Mouse (Mus musculus) embryonic fibroblast, embryonic 13.5 days (primary cell): ENCODE data around the gene Klrg1. TPM values are rescaled to one million over a fixed set of nuclear protein-coding genes. Genes with fewer than 3 reads are reported as not detected.

Experiments
- H3K27ac ChIP-seq: 2 replicates; pipeline ENCODE4 v1.5.1; 2012; ENCODE audit warnings: low read length, control low read depth, inconsistent platforms; ENCODE audit not compliant: insufficient read depth
- H3K4me1 ChIP-seq: 2 replicates; pipeline ENCODE4 v1.6.1; 2011; ENCODE audit warnings: low read length; ENCODE audit not compliant: control insufficient read depth, insufficient read depth
- H3K4me3 ChIP-seq: 2 replicates; pipeline ENCODE4 v1.5.1; 2011; ENCODE audit warnings: mild to moderate bottlenecking, control low read depth, low read length; ENCODE audit not compliant: insufficient read depth
- CTCF ChIP-seq: IDR thresholded peaks from 2 replicates; pipeline ENCODE4 v1.5.1; 2011; ENCODE audit warnings: mild to moderate bottlenecking, control low read depth, low read length, moderate library complexity, borderline replicate concordance; ENCODE audit not compliant: insufficient read depth
- POLR2A ChIP-seq: IDR thresholded peaks from 2 replicates; pipeline ENCODE4 v1.6.1; 2011; ENCODE audit warnings: low read depth, mild to moderate bottlenecking, control low read depth, low read length, moderate library complexity
- polyA plus RNA-seq: library from polyadenylated mRNA; stranded (reverse); fragments of >200 nt; gene quantifications from 2 replicates; pipeline ENCODE4 v1.2.4, GENCODE M21; 2011; ENCODE audit warnings: low read depth; ENCODE audit not compliant: missing spikeins, insufficient read length

The Klrg1 gene
- not detected in 2 replicates for polyA plus RNA-seq

DNA sequence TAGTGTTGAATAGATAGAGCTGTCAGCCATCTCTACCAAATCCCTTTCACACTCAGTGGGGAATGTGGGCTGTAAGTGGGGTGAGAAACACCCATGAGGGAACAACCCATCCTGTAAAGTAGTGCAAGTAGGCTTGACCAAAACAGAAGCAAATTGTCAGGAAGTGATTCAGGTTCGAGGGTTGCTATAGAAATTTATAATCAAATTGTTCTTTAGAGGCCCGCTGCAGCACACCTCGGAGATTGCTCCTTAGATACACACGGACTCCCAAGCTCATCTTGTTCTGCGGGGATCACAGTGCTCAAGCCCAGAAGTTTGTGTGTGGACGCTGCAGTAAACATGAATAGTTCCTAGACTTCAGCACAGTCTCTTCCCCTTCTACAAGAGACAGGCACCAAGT lies at the start of gene Klrg1:
TSS of gene Klrg1 (minus strand) at position 101 of the 400 bp plus-strand sequence.
- H3K27ac ChIP-seq, result no peak within 1 kb of the TSS
- TF ChIP-seq CTCF (no peak), POLR2A (no peak)
- H3K4me1 ChIP-seq, result no peaks in the 10 kb centered on the region
- no peak within 1 kb of the TSS for H3K4me3 ChIP-seq

DNA sequence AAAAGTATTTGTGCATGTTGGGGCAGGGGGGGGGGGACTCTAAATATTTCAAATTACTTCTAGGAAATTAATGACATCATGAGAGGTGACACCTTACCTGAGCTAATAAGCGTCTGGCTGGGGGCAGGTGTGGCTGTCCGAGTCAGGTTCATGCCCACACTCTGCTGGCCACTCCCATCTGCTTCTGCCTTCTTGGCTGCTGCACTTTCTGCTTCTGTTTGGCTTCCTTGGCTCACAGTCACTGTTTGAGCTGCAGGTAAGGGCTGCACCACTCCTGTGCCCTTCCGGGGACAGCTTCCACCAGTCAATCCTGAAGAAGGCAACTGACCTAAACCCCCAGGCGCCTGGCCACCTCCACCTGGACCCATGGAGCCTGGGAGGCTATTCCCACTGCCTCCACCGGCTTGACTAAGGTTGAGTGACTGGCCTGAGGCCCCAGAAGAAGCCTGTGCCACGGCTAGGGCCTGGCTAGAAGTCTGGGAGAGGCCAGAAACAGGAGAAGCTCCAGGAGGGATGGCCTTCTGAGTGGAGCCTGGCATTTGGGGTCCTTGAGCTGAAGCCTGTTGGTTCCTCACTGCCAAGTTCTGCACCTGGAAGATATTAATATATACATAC lies 42.8 kb upstream of the Klrg1 start:
- no peak overlapping the region for H3K4me3 ChIP-seq
- H3K4me1 ChIP-seq, result no peaks in the 10 kb centered on the region
- TF ChIP-seq CTCF (no peak), POLR2A (no peak)
- no peak overlapping the region for H3K27ac ChIP-seq

DNA sequence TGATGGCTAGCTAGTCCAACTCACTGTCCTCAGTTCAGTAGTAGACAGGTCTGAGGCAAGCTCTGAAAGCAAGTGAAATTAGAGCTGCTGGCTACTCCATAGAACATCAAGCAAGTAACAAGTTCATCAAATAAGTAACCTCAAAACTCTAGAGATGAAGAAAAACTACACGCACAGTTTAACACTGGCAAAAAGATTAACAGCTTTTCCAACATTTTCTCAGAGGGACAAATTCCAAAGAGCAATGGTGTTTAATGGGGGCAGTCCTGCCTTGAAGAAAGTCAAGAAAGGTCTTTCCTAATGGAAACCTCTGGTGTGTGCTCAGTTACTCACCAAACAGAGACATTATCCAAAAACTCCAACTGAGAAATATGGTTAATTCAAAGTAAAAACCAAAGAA lies 36.0 kb upstream of the Klrg1 start:
- H3K27ac ChIP-seq, result no peak overlapping the region
- no peak for TF ChIP-seq CTCF
- TF ChIP-seq POLR2A, result no peak
- no peak overlapping the region for H3K4me3 ChIP-seq
- H3K4me1 ChIP-seq, result no peaks in the 10 kb centered on the region

DNA sequence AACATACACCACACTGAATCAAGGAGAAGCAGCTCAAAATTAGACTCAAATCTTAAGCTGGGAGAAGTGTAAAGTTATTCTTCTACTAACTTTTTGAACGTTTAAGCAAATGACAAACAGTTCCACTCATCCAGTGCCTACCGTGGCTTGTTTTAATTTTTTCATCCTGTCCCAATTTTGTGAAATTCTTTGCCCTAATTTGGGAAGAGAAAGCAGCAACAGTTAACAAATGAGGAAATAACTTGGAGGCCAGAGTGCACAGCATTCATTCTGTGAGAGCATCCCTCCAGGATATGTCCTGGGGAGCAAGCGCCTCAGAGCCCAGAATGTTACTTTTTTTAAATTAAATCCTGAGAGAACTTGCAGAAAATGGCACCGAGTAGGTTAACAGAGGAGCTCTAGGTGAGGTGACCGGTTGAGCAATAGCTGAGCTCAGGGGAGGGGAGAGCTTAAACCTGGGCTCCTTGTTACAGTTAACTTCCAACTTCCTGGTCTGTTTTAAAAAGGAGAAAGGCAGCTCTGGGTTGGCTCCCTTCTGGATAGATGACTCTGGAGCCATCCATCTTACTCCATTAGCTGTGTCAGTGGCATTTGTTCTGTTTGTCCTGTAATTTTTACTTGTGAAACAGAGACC lies 27.6 kb upstream of the Klrg1 start:
- H3K4me1 ChIP-seq, result no peaks in the 10 kb centered on the region; the same call in 1 of the 2 replicates
- peak overlapping the region; percentile 55 for H3K27ac ChIP-seq
- H3K4me3 ChIP-seq, result peak overlapping the region; percentile 95
- no peak for TF ChIP-seq CTCF
- TF ChIP-seq POLR2A, result no peak

DNA sequence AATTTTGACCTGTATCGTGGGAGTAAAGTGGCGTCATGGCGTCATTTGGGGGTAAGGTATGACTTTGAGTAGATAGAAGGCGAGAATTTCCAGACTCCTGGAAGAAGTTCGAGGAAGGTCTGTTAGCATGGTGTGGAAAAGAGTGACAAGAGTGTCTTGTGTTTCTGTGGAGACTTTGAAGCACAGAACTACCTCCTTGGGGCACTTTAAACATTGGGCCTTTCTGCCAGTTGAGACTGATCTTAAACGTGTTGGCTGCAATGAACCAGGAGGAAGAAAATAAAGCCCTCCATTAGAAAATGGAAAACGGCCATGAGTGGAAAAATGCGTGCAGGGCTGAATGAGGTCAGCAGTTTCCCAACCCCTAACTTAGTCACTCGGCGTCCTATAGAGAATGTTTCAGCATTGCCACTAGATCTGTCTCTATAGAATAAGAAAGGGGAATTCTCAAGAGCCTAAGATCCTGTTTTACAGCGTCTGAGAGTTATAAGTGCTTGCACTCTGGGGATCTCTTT lies 26.8 kb upstream of the Klrg1 start:
- Histone ChIP-seq H3K4me1 (no peaks in the 10 kb centered on the region; the same call in 1 of the 2 replicates), H3K4me3 (peak overlapping the region; percentile 95), H3K27ac (peak overlapping the region; percentile 55)
- no peak for TF ChIP-seq CTCF
- no peak for TF ChIP-seq POLR2A

DNA sequence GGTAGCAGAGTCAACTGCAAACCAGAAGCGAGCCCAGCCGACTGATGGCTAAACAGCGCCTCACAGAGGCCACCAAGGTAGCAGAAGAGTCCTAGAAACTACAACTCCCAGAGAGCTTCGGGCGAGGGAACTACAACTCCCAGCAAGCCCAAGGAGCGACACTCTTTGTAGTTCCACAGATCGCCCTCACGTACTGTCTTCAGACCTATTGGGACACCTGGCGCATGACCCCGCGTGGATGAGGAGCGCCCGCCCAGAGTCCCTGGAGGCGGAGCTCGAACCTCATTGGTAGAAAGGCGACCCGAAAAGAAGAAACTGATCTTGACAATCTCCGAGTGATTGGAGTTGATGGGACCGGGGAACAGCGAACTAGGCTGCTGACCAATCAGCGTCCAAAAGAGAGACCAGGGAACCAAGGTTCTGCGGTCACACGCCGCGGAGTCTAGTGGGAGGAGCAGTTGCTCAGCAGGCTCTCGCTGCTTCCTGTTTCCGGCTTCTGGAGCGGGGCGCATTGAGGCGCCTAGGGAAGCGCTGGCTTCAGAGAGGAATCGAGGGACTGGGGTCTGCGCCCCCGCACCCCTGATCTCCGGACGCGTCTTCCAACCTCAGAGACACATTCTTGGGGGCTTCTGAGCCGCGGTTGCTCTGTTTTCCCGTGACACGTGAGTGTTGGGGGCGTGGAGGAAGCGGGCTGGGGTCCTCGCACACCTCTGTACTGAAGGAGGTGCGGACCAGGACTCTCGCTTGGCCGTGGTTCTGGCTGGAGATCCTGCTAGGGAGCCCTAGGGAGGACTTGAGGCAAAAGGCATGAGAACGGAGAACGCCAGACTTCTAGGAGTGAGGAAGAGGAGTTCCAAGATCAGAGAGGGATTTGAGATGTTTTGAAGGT lies 26.1 kb upstream of the Klrg1 start, which contains the start of gene M6pr:
TSS of gene M6pr (plus strand) at position 216 of the 889 bp plus-strand sequence.
- Histone ChIP-seq H3K4me1 (no peaks in the 10 kb centered on the region; the same call in 1 of the 2 replicates), H3K27ac (peak within 1 kb of the TSS; percentile 55), H3K4me3 (peak within 1 kb of the TSS; percentile 95)
- TF ChIP-seq POLR2A, result peak; percentile 74
- TF ChIP-seq CTCF, result peak; percentile 60; the same call in 1 of the 2 replicates

DNA sequence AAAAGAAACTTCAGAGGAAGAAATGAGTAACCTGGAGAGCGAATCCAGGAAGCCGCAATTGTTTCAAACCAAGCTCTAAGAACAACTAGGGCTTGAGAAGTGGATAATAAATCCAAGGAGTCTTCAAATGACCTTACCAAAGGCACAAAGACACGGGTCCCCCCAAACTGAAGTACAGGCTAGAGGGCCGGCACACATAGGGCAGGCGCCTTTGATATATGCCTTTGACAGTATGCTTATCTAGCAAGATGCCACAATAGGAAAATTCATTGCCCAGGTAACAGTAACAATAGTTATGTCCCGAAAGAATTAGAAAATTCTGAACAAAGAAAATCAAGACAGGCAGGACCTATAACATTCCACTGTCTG lies 25.4 kb upstream of the Klrg1 start:
- Histone ChIP-seq H3K4me3 (no peak overlapping the region), H3K27ac (no peak overlapping the region), H3K4me1 (no peaks in the 10 kb centered on the region; the same call in 1 of the 2 replicates)
- TF ChIP-seq POLR2A, result no peak

DNA sequence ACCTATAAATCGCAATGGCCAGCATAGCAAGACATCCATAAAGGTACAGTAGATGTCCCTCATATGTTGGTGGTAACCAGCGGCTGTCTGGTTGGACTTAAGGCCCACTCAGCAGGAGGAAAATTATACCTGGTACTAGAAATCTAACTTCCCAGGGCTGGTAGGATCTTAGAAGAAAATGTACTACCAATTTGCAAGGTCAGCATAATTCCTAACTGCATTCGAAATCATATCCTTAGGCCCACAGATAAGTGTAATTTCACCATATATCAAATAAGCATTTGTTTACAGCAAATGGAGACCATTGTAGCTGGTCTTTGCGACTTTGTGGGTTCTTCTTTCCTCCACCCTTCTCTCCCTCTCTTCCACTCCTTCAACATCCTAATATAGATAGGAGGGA lies 24.0 kb upstream of the Klrg1 start:
- H3K27ac ChIP-seq, result no peak overlapping the region
- TF ChIP-seq CTCF, result no peak
- TF ChIP-seq POLR2A, result no peak
- H3K4me3 ChIP-seq, result no peak overlapping the region
- H3K4me1 ChIP-seq, result no peaks in the 10 kb centered on the region; the same call in 1 of the 2 replicates

DNA sequence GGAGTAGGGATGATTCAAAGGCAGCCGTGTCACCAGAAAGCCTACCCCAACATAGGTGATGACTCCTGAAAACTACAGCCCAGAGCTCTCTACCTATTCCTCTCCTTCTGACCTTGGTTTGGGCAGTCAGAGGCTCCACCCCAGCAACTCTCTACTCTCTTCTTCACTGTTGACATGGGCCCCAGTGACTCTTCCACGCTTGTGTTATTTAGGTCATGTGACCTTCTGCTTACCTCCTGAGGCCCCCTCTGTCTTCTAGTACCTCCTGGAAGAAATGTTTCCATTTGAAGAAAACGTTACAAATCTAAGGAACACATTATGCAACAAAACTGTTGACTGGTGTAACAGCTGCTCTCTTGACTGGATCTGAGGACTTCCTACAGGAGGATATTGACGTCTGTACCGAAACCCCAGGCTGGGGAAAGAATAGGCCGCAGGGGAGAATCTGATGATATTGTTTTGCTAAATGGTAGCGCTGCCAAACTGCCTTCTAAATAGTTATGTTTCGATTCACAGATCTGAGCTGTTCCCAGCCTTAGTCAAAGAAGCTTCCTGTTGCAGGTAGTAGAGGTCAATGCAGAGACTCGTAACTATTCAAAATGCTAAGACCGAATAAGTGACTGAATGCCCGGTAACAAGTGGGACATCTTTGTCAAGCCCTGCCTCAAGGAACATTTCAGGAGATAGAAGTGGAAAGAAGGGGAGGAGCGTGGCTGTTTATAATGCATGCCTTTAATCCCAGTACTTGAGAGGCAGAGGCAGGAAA lies 22.3 kb upstream of the Klrg1 start:
- Histone ChIP-seq H3K4me3 (no peak overlapping the region), H3K4me1 (no peaks in the 10 kb centered on the region), H3K27ac (no peak overlapping the region)
- TF ChIP-seq CTCF (no peak), POLR2A (no peak)
